Mouse (Mus musculus): ENCODE data around the gene Echdc3.

Echdc3 gene

DNA sequence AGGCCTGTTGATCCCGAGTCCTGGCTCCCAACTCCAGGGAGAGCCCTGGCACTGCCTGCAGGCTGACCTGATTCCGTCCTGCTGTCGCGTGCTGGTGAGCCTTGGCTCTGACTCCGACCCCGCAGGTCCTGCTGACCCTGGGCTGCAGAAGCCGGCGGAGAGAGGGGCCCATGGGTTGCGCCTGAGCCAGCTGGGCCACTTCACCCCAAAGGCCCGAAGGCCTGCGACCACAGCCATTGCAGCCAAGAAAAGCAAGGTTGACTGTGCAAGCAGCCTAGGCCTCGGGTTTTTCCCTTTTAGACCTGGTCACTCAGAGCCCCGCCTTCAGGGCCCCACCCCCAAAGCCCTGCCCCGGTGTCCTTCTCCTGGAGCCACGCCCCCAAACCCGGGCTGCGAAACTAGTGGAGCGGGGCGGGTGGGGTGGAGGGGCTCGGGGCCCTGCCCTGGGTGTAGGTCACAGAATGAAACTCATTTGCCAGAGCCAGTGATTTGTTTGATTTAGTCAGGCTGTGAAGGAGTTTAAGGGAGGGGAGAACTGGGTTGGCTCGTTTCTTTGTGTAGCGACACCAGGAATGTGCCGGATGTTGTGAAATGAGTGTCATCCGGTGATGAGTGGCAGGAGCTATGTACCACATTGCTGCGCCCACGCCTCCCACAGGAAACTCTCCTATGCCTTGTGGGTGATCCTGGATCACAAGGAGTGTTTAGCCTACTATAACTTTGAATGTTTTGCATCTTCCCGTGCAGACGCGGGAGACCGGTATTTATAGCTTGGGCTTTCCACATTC lies at the start of gene Echdc3:
TSS of gene Echdc3 (minus strand) at position 310 of the 788 bp plus-strand sequence.
- peak; percentile 78 for DNase-seq

DNA sequence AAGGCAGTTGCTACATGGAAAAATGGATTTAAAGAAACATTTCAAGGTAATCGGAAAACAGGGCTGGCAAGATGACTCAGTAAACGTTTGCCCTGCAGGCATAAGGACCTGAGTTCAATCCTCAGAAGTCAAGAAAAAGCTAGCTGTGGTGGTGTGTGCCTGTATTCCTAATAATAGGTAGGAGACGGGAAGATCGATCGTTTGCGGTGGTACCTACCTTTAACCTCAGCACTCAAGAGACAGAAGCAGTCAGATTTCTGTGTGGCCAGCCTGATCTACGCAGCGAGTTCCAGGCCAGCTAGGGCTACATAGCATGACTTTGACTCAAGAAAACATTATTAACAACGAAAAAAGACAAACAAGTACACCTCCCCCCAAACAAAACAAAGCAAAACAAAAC lies 48.9 kb upstream of the Echdc3 start:
- DNase-seq = no peak

DNA sequence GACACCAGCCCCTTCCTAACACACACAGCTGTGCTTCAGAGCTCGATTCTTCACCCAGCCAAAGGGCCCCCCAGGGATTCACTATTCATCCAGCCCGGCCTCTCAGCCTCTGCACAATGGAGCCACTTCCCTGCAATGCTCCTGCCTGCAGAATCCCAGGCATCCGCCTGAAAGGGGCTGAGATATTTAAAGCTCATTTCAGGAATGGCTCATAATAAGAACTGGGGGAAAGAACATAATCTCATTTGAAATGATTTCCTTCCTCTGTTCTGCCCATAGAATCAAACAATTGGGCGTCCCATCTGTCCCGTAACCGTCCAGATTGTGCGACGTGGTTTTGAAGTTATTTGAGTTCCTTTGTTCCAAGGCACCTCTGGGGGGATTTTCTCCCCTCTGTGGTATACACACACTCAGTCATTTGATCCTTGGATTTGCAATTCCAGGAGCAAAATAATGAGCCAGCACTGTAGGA lies 48.4 kb upstream of the Echdc3 start:
- DNase-seq = no peak

DNA sequence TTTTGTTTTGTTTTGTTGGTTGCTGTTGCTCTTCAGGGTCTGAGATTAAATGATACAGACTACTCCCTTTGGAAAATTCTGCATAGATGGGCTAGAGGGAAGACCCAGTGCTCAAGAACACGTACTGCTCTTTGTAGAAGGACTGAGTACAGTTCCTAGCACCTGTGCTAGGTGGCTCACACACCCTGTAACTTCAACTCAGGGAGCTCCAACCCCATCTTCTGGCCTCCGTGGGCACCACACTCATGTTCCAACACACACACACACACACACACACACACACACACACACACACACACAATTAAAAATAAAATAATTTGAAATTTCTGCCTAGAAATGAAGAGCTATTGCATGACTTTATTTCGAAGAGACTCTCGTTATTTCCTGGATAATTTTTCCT lies 47.8 kb upstream of the Echdc3 start:
- DNase-seq = no peak

DNA sequence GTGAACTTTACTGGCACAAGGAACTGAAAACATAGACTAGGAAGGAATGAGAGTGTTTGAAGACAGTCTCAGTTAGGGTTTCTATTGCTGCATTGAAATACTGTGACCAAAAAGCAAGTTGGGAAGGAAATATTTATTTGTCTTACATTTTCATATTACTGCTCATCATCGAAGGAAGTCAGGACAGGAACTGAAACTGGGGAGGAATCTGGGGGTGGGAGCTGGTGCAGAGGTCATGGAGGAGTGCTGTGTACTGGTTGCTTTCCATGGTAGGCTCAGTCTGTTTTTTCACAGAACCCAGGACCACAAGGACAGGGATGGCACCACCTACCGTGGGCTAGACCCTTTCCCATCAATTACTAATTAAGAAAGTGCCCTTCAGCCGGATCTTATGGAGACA lies 46.3 kb upstream of the Echdc3 start:
- no peak for DNase-seq

DNA sequence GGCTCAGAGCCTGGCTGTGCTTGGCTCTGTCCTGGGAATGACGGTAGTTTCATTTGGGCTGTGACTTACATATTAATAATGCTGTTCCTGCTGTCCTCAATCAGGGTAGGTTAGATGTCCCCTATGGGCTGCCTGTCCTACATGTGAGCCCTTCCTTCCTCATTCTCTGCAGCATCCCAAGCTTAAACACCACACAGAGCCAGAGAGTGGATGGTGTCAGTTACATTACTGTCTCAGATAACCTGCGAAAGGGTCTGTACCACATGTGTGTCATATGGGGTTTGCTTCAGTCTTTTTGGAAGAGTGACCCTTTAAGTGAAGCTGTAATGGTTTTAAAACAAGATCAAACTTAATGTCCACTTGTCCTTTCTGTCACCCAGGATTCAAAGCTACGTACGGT lies 45.2 kb upstream of the Echdc3 start:
- no peak for DNase-seq

DNA sequence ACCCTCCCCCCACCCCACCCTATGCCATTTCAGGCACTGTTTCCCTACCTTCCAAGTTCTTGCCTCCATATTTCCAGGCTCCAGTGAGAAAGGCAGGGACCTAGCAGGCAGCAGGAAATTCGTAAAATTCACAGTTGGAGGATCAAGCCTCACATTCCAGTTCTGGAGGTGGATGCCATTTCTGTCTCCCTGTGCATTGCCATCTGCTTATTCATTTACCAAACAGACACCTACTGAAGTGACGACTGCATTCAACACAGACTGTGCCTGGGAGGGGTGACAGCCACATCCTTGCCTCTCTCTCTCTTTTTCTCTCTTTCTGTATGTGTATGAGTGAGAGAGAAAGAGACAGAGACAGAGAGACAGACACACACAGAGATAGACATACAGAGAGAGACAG lies 44.3 kb upstream of the Echdc3 start:
- peak; percentile 85 for DNase-seq

DNA sequence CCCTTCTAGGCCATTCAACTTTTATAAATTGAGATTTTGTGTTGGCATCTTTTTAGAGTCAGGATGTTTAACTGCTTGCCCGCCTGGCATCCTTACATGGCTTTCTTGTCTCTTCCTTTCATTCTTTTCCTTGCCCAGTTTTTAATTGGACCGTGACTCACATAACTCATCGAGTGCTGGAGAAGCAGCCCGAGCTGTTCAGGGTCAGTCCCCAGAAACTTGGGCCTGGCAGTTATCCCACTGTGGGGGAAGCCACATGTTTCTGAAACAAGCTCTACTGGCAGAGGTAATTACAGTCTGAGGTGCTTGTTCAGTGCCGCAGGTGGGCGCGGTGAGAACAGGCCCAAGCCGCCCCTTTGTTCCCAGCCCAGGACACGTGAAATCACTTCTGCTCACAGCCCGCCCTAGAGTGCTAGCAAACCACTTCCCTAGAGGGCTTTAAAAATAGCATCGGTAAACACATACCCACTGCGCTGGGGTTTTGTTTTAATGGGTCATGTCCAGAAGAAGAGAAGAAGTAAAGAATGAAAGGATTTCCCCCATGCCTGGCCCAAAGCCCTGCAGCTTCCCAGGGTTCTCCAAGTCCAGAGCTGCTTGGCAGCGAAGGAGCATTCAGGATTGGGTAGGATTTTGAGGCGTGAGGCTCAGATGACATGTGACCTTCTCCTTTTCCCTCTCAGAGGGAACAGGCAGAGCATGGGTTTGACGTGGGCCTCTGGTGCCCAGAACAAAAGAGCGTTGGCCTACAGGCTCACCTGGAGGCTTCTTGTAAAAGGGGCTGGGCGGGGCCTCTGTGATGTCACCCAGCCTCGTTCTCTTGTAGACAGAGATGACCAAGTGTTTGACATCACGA lies 43.4 kb upstream of the Echdc3 start:
- peak; percentile 54 for DNase-seq

DNA sequence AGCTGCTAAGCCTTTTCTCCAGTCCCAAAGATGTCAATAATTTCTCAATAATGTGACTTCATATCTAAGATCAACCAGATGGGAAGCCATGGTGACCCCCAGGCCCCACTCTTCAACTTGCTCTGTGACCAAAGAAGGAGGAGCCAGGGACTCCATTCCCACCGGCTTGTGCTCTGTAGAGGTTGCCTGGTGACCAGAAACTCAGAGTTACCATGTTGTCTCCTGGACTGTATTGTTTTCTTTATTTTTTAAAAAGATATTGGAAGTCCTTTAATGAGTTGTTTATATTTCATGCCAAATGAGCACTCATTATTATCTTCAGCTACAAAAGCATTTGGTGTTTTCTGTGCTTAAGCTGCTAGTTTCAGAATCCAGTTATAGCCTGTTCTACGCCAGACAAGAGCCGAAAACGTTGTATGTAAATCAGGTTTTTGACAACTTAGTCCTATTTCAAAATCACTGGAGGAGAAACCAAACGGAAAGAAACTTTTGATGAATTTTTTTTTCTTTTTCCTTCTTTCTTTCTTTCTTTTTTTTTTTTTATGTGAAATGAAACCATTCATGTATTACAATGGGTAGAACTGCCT lies 42.7 kb upstream of the Echdc3 start:
- no peak for DNase-seq

DNA sequence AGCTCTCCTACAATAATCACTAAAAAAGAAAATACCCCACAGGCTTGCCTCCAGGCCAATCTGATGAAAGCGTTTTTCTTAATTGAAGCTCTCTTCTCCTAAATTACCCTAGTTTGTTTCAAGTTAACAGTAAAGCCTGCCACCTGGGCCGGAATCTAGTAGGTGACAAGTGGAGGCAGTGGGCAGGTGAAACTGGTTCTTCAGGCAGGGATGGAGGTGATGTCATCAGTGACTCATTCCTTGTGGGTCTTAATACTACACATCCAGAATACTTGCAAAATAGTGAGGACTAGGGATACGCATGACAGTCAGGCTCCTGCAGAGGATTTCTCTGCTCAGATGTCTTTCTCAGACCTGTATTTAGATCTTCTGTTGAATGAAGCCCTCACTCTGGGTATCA lies 39.7 kb upstream of the Echdc3 start:
- no peak for DNase-seq

DNA sequence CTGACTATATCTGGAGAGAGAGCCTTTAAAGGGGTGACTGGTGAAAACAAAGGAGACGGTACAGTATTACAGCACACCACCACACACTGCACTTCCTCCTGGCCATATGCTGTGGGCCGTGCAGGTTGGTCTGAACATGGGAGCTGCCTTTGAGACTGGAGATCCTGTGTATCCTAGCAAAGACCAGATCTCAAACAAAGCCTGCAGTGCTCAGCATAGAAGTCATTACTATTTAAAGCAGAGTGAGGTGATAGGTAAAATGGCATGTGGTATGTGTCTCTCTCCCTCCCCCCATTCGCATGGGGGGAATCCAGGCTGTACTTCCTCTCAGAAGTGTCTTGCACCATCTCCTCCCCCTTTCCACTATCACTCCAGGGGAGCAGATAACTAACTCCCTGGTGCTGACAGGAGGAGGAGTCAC lies 38.3 kb upstream of the Echdc3 start:
- DNase-seq = no peak

DNA sequence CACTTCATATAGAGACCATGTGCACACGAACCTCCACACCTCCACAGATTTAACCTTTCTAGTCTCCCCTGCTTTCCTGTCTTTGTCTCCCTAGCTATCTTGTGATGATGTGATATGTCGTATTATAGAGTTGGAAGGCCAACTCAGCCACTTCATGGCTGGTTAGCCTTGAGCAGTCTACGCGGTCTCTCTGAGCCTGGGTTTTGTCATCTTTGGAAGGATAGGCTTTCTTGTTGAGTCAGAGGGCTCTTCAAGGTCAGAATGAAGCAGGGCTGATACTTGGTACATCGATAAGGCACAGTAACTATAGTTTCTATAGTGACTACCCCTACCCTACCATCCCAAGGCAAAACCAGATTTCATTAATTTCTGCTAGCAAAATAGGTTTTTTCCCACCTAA lies 28.6 kb upstream of the Echdc3 start:
- DNase-seq = no peak

DNA sequence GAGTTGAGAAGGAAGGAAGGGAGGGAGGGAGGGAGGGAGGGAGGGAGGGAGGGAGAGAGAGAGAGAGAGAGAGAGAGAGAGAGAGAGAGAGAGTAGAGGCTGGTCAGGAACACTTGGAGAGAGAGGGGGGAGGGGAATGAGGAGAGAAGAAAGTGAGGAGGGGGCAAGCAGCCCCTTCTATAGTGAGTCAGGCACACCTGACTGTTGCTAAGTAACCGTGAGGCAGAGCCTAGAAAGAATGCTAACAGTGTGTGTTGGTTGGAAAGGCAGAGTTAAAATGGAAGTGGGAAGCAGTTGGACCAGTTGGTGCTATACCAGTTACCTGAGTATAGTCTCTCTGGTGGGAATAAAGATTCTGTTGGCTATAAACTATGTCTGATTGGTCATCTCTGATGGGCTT lies 27.2 kb upstream of the Echdc3 start:
- DNase-seq = no peak

DNA sequence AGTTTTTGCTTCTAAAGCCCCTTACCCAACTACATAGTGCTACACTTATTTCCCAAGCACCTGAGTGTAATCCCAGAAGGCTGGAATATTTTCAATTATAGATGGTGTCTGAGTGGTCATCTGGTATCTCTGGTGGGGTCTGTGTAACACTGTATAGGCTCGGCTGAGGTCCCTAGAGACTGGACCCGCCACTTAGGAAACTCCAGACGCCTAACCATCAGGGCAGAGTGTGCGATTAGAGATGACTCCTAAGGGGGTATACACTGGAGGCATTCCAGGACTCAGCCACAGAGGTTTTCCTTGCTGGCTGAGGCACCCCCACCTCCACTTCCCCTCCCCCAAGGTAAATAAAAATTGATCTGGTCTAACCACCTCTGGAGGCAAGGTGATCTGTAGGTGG lies 26.5 kb upstream of the Echdc3 start:
- DNase-seq = no peak

DNA sequence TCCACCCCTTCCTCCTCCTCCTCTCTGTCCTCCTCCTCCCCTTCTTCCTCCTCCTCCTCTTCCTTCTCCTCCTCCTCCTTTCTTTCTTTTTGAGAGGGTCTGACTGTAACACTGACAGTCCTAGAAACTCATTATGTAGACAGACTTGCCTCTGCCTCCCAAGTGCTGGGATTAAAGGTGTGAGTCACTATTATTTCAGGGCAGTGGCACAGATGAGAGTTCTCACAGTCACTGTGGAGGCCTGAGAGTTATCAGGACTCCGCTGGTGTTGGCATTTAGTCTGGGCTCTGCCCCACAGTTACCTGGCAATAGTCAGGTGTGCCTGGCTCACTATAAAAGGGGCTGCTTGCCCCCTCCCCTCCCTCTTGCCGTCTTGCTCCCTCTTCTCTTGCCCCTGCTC lies 25.8 kb upstream of the Echdc3 start:
- DNase-seq = no peak

DNA sequence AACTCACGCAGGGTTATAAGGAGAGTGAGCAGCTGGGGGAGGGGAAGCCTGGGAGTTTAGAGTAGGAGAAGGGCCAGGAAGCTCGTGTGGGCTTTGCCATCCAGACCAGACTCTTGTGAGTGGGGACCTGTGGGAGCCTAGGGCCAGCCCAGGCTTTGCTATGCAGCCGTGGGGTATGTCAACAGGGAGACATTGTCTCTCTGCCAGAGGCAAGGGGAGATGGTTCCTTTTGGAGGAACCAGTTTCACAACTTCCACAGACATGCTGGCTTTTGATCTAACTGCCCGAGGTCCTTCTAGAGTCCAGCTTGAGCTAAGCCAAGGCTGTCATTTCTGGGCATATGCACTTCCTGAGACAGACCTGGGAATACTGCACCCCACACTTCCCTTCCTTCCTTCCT lies 25.4 kb upstream of the Echdc3 start:
- no peak for DNase-seq

DNA sequence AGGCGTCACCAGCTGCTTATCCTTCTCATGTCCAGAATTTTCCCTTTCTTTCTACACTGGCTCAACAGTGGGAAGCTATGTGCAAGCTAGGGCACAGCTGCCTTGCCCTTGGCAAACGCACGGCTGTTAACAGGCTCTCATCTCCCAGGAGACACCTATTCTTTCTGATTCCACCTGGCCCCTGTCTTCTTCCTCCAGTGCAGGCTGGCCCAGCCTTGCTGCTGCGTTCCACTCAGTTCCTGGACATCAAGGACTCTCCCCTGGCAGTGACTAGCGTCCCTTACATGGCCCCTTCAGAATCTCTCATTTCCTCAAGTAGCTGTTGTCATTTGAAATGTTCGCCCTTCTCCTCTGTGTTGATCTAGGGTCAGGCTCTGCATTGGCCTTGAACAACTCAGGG lies 20.5 kb upstream of the Echdc3 start:
- DNase-seq = no peak

DNA sequence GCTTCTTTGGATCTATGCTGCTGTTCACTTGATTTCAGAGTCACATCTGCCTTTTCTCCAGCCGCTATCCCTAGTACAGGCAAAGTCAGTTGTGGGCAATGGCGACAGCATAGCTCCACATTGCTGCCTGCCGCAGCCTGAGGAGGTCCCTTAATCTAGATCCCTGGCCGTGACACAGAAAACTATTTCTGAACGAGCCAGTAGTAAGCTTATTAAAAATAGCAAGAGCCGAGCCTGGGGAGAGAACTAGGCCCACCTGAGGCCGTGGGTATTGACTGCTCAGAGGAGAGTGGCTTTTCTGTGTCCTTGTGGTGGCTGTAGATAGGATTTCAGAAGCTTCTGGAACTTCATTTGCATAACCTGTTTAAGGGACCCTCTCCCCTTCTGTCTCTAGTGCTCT lies 19.9 kb upstream of the Echdc3 start:
- DNase-seq = no peak

DNA sequence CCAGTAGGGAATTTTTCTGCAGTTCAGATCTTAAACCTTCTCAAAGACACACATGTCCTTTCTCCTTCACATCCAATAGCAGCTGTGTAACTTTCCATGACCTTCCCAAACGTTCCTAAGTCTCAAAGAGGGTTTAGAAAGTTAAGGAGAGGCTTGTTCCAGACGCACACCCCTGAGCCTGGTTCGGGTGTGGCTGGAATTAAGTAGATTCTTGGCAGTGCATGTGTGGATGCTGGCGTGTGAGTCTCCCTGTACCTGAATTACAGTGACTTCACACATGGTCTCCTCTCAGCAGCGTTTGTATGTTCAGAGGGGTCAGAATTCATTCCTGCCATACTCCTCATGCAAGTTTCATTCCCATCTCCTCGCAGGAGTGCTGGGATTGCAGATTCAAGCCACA lies 18.0 kb upstream of the Echdc3 start:
- DNase-seq = no peak

DNA sequence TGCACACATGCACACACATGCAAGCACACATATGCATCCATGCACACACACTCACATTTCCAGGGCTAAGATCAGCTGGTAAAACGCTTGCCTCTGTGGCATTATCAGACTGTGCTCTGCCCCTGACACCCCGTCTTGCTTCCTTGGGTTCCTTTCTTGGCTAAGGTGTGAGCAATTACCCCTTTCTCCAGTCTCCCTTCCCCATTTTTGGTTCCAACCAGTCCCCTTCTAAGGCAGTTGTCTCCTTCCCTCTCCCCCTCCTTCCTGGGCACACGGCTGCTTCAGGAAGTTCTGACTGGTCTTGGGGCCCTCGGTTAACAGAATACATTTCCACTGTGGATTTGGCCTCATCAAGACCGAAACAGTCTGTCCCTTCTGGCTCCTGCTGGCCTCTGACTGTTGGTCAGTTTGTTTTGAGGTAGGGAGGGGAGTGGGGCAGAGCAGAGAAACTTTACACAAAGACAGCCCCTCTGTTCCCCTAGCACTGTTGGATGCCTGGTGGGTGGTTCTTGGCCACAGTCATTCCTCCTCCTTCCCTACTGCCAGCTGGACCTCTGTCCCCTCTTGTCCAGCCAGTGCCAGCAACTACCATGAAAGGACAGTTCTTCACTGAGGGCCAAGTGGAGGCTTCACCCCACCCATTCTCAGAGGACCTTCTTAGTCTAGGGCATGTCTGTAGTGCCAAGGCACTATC lies 16.9 kb upstream of the Echdc3 start:
- DNase-seq = peak; percentile 28

DNA sequence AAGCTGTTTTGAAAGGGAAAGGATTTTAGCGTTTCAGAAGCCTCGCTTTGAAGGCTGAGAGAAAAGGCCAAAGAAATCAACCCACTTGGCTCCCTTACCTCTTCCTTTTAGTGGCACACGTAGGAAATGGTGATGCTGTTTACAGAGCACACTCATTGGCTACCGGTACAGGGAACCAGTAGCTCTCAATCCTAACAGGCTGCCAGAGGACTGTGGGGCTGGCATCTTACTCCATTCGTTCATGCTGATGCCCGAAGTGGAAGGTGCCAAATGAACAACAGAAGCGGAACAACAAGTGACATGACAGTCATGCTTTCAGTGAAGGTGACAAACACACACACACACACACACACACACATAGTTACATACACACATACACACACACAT lies 14.2 kb upstream of the Echdc3 start:
- DNase-seq = no peak

DNA sequence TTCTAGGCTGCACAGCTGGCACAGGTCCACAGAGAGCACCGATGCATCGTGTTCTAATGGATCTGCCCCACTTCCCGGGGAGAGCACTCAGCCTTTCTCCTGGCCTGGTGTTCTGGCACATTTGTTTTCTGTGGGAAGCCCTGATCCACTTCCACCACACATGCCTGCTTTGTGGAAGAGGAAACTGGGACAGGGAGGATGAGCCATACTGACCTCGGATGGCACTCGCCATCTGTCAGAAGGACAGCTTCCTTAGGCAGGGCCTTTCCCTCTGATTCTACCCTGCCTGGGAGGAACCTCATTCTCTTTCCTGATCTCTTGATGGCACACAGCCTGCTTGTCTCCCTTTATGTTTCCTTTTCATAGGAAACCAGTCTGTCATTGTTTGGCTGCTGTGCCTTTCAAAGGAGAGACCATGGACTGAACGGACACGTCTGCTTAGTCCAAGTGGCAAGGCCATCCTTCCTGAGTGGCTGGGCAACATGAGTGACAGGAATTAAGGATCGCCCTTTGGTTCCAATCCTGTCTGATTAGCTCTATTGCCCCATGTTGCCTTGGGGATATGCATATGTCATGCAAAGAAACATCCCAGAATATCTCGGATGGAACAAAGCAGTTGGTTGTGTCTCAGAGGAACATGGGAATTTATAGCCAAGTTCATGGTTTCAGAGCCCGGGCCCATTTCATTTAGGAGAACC lies 13.7 kb upstream of the Echdc3 start:
- DNase-seq = no peak

Measured in layer of hippocampus, adult 9-11 months (tissue).